ENCODE assay signal across 14 mouse cellular contexts in the genomic region with DNA sequence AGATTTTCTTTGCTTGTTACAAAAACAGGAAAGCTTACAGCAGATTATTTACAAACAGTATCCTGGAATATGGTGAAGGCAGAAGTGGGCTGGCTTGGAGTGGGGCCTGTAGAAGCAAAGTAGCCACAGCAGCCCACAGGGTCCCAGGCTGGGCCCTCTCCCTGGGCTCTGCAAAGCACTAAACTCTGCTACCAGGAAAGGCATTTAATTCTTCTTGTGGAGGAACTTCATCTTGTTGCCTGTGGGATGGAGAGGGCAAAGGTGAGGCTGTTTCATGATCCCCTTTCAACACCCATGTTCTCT. TPM values are rescaled to one million over a fixed set of nuclear protein-coding genes. Genes with fewer than 3 reads are reported as not detected.
DNase-seq lines count a peak whose midpoint lies in the region; ATAC-seq and TF ChIP-seq lines count a peak whose summit lies in the region.
"Had no signal": no experiment of that assay in that cellular context is flagged by ENCODE, and none has a peak within 500 bp of the region (broad histone marks: within the 10 kb centered on the region; RNA-seq: fewer than 3 reads in every experiment).

No protein-coding gene starts in this region.

- TF ChIP-seq POLR2A in liver, adult 2 months (IDR thresholded peaks at IDR 0.05; ENCODE audit: extremely low read depth, insufficient read depth, low read length), result no peak
- no peak for TF ChIP-seq POLR2A in bone marrow macrophage, adult 2 months (IDR thresholded peaks at IDR 0.05; ENCODE audit: borderline replicate concordance, low read depth, low read length)

- peaks cover 7% of the 10 kb centered on the region; the same call in 1 of the 2 replicates for H3K79me2 ChIP-seq in liver, adult 2 months (ENCODE audit: control insufficient read depth, insufficient read depth, low read length)

- H3K4me1 ChIP-seq in heart, embryonic 12.5 days (replicated peaks), result peaks cover 29% of the 10 kb centered on the region
- peaks cover 31% of the 10 kb centered on the region for H3K4me1 ChIP-seq in liver, adult 2 months (ENCODE audit: control insufficient read depth, insufficient read depth, low read length)
- H3K4me1 ChIP-seq in bone marrow macrophage, adult 2 months (ENCODE audit: control insufficient read depth, insufficient read depth, low read length), result peaks cover 27% of the 10 kb centered on the region
- peaks cover 47% of the 10 kb centered on the region for H3K4me1 ChIP-seq in liver, embryonic 13.5 days (replicated peaks)

- peaks cover 78% of the 10 kb centered on the region for H3K36me3 ChIP-seq in heart, embryonic 12.5 days
- peaks cover 49% of the 10 kb centered on the region for H3K36me3 ChIP-seq in liver, adult 2 months (ENCODE audit: control insufficient read depth, insufficient read depth, low read length)
- peaks cover 91% of the 10 kb centered on the region for H3K36me3 ChIP-seq in liver, embryonic 13.5 days

- TF ChIP-seq CTCF in liver, adult 2 months (IDR thresholded peaks at IDR 0.05; ENCODE audit: low read depth, low read length), result no peak
- TF ChIP-seq CTCF in bone marrow macrophage, adult 2 months (IDR thresholded peaks at IDR 0.05; ENCODE audit: low read depth, low read length), result no peak

- no peak for ATAC-seq in heart, embryonic 12.5 days (ENCODE audit: insufficient number of reproducible peaks, low FRiP score)
- no peak for ATAC-seq in liver, embryonic 13.5 days (ENCODE audit: low read depth)
- ATAC-seq: inflammation-experienced regulatory T-cells, adult 6 months; Patski had no signal

- no peaks in the 10 kb centered on the region for H3K27me3 ChIP-seq in heart, embryonic 12.5 days (replicated peaks)
- H3K27me3 ChIP-seq in liver, adult 2 months (ENCODE audit: control insufficient read depth, insufficient read depth, low read length), result no peaks in the 10 kb centered on the region
- no peaks in the 10 kb centered on the region for H3K27me3 ChIP-seq in liver, embryonic 13.5 days
- H3K27me3 ChIP-seq: megakaryocyte, embryonic 14.5 days; Patski had no signal

- H3K4me2 ChIP-seq in heart, embryonic 12.5 days, result no peak overlapping the region
- H3K4me2 ChIP-seq in liver, embryonic 13.5 days, result no peak overlapping the region

- H3K9me3 ChIP-seq in heart, embryonic 12.5 days (replicated peaks), result no peaks in the 10 kb centered on the region
- H3K9me3 ChIP-seq in liver, embryonic 13.5 days (replicated peaks), result no peaks in the 10 kb centered on the region
- H3K9me3 ChIP-seq: megakaryocyte, embryonic 14.5 days had no signal

- peak overlapping the region; percentile 24; the same call in 1 of the 2 replicates for H3K27ac ChIP-seq in heart, embryonic 12.5 days (ENCODE audit: poor library complexity, severe bottlenecking)
- peak overlapping the region; percentile 51 for H3K27ac ChIP-seq in liver, adult 2 months (replicated peaks; ENCODE audit: insufficient read depth, low read depth, low read length)
- H3K27ac ChIP-seq in bone marrow macrophage, adult 2 months (ENCODE audit: insufficient read depth, low read depth, low read length), result peak overlapping the region; percentile 24
- H3K27ac ChIP-seq in liver, embryonic 13.5 days, result peak overlapping the region; percentile 74; the same call in 1 of the 2 replicates

- no peak overlapping the region for H3K4me3 ChIP-seq in heart, embryonic 12.5 days
- H3K4me3 ChIP-seq in liver, adult 2 months (ENCODE audit: insufficient read depth, low read depth, low read length), result no peak overlapping the region
- H3K4me3 ChIP-seq in bone marrow macrophage, adult 2 months (ENCODE audit: insufficient read depth, low read length), result no peak overlapping the region
- no peak overlapping the region for H3K4me3 ChIP-seq in liver, embryonic 13.5 days (replicated peaks)
- H3K4me3 ChIP-seq: megakaryocyte, embryonic 14.5 days had no signal

- no peak overlapping the region for H3K9ac ChIP-seq in heart, embryonic 12.5 days
- no peak overlapping the region for H3K9ac ChIP-seq in liver, adult 2 months (ENCODE audit: low read depth, low read length)
- H3K9ac ChIP-seq in liver, embryonic 13.5 days, result no peak overlapping the region

- no peak for DNase-seq in heart, postnatal 4 days
- no peak for DNase-seq in liver, adult 2 months (ENCODE audit: extremely low read depth, low read depth, low spot score)
- no peak for DNase-seq in liver
- no peak for DNase-seq in liver, embryonic 13.5 days
- no peak for DNase-seq in left cerebral cortex, adult 8-10 months (ENCODE audit: low spot score in 2 of 2)
- DNase-seq: adrenal gland, adult 2 months; kidney, postnatal 14 days; right cerebral cortex, postnatal 25 days; thymus, postnatal 36 days had no signal

RNA-seq across cellular contexts. Expression of a gene that starts 5.4 kb away (rescaled TPM):
- 80.5 and 83.4 TPM in 2 replicates for polyA plus RNA-seq in heart, embryonic 12.5 days (2016; fragmentation: Nextera tagmentation; extraction: Ambion mirVana)
- total RNA-seq in heart, postnatal 4 days (2021), result 100 to 1,000 TPM; 152 to 160 TPM
- 318 and 380 TPM in 2 replicates for total RNA-seq in liver, adult 2 months (2014; rRNA removed)
- 251 and 255 TPM in 2 replicates for polyA plus RNA-seq in liver, adult 2 months (2012; rRNA removed)
- 238 and 334 TPM in 2 replicates for polyA plus RNA-seq in bone marrow macrophage, adult 2 months (2012; ENCODE audit: insufficient read depth, insufficient read length, missing spikeins)
- polyA plus RNA-seq in liver, embryonic 13.5 days (2015; fragmentation: Nextera tagmentation; extraction: Ambion mirVana), result 112 and 118 TPM in 2 replicates
- 100 to 1,000 TPM; 143 to 153 (median 150) TPM for total RNA-seq in left cerebral cortex, adult 8-10 months (2022)

RNA-seq across cellular contexts. Expression of a gene that starts 16.5 kb away (rescaled TPM):
- polyA plus RNA-seq in heart, embryonic 12.5 days (2016; fragmentation: Nextera tagmentation; extraction: Ambion mirVana), result 0.03 TPM in 1 of 2 replicates, not detected in the other
- under 1 TPM; 0.05 to 0.11 TPM for total RNA-seq in heart, postnatal 4 days (2021)
- total RNA-seq in liver, adult 2 months (2014; rRNA removed), result under 0.01 and 0.07 TPM in 2 replicates
- 0.04 and 0.06 TPM in 2 replicates for polyA plus RNA-seq in liver, adult 2 months (2012; rRNA removed)
- not detected in 2 replicates for polyA plus RNA-seq in bone marrow macrophage, adult 2 months (2012; ENCODE audit: insufficient read depth, insufficient read length, missing spikeins)
- polyA plus RNA-seq in liver, embryonic 13.5 days (2015; fragmentation: Nextera tagmentation; extraction: Ambion mirVana), result 0.01 TPM in 2 replicates
- total RNA-seq in left cerebral cortex, adult 8-10 months (2022), result 10 to 100 TPM; 19.9 to 22.3 (median 20.7) TPM
- polyA plus RNA-seq: inflammation-experienced regulatory T-cells, adult 6 months had no signal

Comparison
In these comparisons a context has a peak if more than half of its experiments do, and no peak if none do; other contexts are left out.
1. H3K27ac ChIP-seq: peak in every context shown above with its lines; median percentile 74 in liver, embryonic 13.5 days; 51 in liver, adult 2 months; 24 in heart, embryonic 12.5 days; 24 in bone marrow macrophage, adult 2 months.